Mouse (Mus musculus) embryonic fibroblast, embryonic 13.5 days (primary cell): ENCODE data around the gene Nf1. TPM values are rescaled to one million over a fixed set of nuclear protein-coding genes. Genes with fewer than 3 reads are reported as not detected.

Source experiments
- H3K27ac ChIP-seq: 2 replicates; pipeline ENCODE4 v1.5.1; 2012; ENCODE audit warnings: low read length, control low read depth, inconsistent platforms; ENCODE audit not compliant: insufficient read depth
- H3K4me1 ChIP-seq: 2 replicates; pipeline ENCODE4 v1.6.1; 2011; ENCODE audit warnings: low read length; ENCODE audit not compliant: control insufficient read depth, insufficient read depth
- H3K4me3 ChIP-seq: 2 replicates; pipeline ENCODE4 v1.5.1; 2011; ENCODE audit warnings: mild to moderate bottlenecking, control low read depth, low read length; ENCODE audit not compliant: insufficient read depth
- CTCF ChIP-seq: IDR thresholded peaks from 2 replicates; pipeline ENCODE4 v1.5.1; 2011; ENCODE audit warnings: mild to moderate bottlenecking, control low read depth, low read length, moderate library complexity, borderline replicate concordance; ENCODE audit not compliant: insufficient read depth
- POLR2A ChIP-seq: IDR thresholded peaks from 2 replicates; pipeline ENCODE4 v1.6.1; 2011; ENCODE audit warnings: low read depth, mild to moderate bottlenecking, control low read depth, low read length, moderate library complexity
- polyA plus RNA-seq: library from polyadenylated mRNA; stranded (reverse); fragments of >200 nt; gene quantifications from 2 replicates; pipeline ENCODE4 v1.2.4, GENCODE M21; 2011; ENCODE audit warnings: low read depth; ENCODE audit not compliant: missing spikeins, insufficient read length

The Nf1 gene
- polyA plus RNA-seq, 1 experiment = 65.2 TPM

- H3K4me1 ChIP-seq = no peaks in the 10 kb centered on the region
- TF ChIP-seq CTCF (no peak), POLR2A (no peak)
- H3K4me3 ChIP-seq = no peak overlapping the region
- H3K27ac ChIP-seq = no peak overlapping the region
These were observed 290.4 kb downstream of the Nf1 start for GRCm38 (mm10) chr11:79629752-79630374.

GRCm38 (mm10) chr11:79630521-79630920 is 291.0 kb downstream of the Nf1 start:
- no peak overlapping the region for H3K27ac ChIP-seq
- TF ChIP-seq POLR2A = no peak
- TF ChIP-seq CTCF = no peak
- H3K4me3 ChIP-seq = no peak overlapping the region
- H3K4me1 ChIP-seq = no peaks in the 10 kb centered on the region

Other genes starting within 250 kb of the Nf1 start
- 3.4 and 3.9 TPM in 2 replicates for gene Ksr1, start 193.3 kb upstream of the Nf1 start, polyA plus RNA-seq
- gene Wsb1, start 85.0 kb upstream of the Nf1 start, polyA plus RNA-seq = 227 and 261 TPM in 2 replicates
- not detected in 2 replicates for gene Gm9964, start 42.8 kb upstream of the Nf1 start, polyA plus RNA-seq
- gene Omg, start 164.4 kb downstream of the Nf1 start, polyA plus RNA-seq = not detected in 2 replicates
- gene Evi2b, start 184.1 kb downstream of the Nf1 start, polyA plus RNA-seq = 0.43 and 1.4 TPM in 2 replicates
- not detected in 2 replicates for gene Evi2, start 190.9 kb downstream of the Nf1 start, polyA plus RNA-seq
- 3.3 and 4.2 TPM in 2 replicates for gene Evi2a, start 190.9 kb downstream of the Nf1 start, polyA plus RNA-seq